Mouse (Mus musculus) effector memory CD4-positive, alpha-beta T cell, adult 5 months (primary cell): ENCODE data around the gene Eps8l1. TPM values are rescaled to one million over a fixed set of nuclear protein-coding genes. Genes with fewer than 3 reads are reported as not detected.

ENCODE experiments used
- polyA plus RNA-seq: library from polyadenylated mRNA; unstranded; fragments of 100-300 nt; shearing (Covaris generic); gene quantifications from one replicate; pipeline ENCODE4 v1.2.1, GENCODE M21; 2017

Gene Eps8l1
- polyA plus RNA-seq, result 10.6 TPM

GRCm38 (mm10) chr7:4460576-4461434 lies at the start of gene Eps8l1:
Gene Eps8l1 (plus strand): TSS chr7:4460674.

GRCm38 (mm10) chr7:4445216-4445791 lies 15.2 kb upstream of the Eps8l1 start, which contains the start of gene Rdh13:
Gene Rdh13 (minus strand): TSS chr7:4445649.

GRCm38 (mm10) chr7:4501558-4502397 lies 41.3 kb downstream of the Eps8l1 start, which contains the start of gene Ppp1r12c:
Gene Ppp1r12c (minus strand): TSS chr7:4501680.

GRCm38 (mm10) chr7:4516332-4517050 lies 56.0 kb downstream of the Eps8l1 start, which contains the start of gene Tnnt1:
Gene Tnnt1 (minus strand): TSS chr7:4516382.

GRCm38 (mm10) chr7:4524212-4524922 lies 63.9 kb downstream of the Eps8l1 start, which contains the start of gene Tnni3:
Gene Tnni3 (minus strand): TSS chr7:4524229.

Other genes with a start within 250 kb of the Eps8l1 start
- gene Lilra5, start 222.9 kb upstream of the Eps8l1 start, polyA plus RNA-seq, result not detected
- not detected for gene Ncr1, start 123.0 kb upstream of the Eps8l1 start, polyA plus RNA-seq
- gene Gp6, start 62.9 kb upstream of the Eps8l1 start, polyA plus RNA-seq, result not detected
- gene Rdh13, start 15.0 kb upstream of the Eps8l1 start, polyA plus RNA-seq, result 4.1 TPM
- 228 TPM for gene Ppp1r12c, start 41.0 kb downstream of the Eps8l1 start, polyA plus RNA-seq
- 2.4 TPM for gene Tnnt1, start 55.7 kb downstream of the Eps8l1 start, polyA plus RNA-seq
- not detected for gene Tnni3, start 63.6 kb downstream of the Eps8l1 start, polyA plus RNA-seq
- gene Dnaaf3, start 71.8 kb downstream of the Eps8l1 start, polyA plus RNA-seq, result 0.34 TPM
- 0.21 TPM for gene Syt5, start 86.9 kb downstream of the Eps8l1 start, polyA plus RNA-seq
- not detected for gene Ptprh, start 143.4 kb downstream of the Eps8l1 start, polyA plus RNA-seq
- gene Tmem86b, start 170.7 kb downstream of the Eps8l1 start, polyA plus RNA-seq, result 12.0 TPM
- 235 TPM for gene Ppp6r1, start 198.3 kb downstream of the Eps8l1 start, polyA plus RNA-seq
- 60.7 TPM for gene Hspbp1, start 224.4 kb downstream of the Eps8l1 start, polyA plus RNA-seq
- not detected for gene Brsk1, start 229.9 kb downstream of the Eps8l1 start, polyA plus RNA-seq